Mouse (Mus musculus): ENCODE measurements around the gene Twist2. TPM values are rescaled to one million over a fixed set of nuclear protein-coding genes. Genes with fewer than 3 reads are reported as not detected.
A peak's percentile ranks its signal among the peaks of the same experiment; 100 is the strongest.

The Twist2 gene
- polyA plus RNA-seq (2016; fragmentation: Nextera tagmentation; extraction: Ambion mirVana) = 40.2 and 47.3 TPM in 2 replicates

DNA sequence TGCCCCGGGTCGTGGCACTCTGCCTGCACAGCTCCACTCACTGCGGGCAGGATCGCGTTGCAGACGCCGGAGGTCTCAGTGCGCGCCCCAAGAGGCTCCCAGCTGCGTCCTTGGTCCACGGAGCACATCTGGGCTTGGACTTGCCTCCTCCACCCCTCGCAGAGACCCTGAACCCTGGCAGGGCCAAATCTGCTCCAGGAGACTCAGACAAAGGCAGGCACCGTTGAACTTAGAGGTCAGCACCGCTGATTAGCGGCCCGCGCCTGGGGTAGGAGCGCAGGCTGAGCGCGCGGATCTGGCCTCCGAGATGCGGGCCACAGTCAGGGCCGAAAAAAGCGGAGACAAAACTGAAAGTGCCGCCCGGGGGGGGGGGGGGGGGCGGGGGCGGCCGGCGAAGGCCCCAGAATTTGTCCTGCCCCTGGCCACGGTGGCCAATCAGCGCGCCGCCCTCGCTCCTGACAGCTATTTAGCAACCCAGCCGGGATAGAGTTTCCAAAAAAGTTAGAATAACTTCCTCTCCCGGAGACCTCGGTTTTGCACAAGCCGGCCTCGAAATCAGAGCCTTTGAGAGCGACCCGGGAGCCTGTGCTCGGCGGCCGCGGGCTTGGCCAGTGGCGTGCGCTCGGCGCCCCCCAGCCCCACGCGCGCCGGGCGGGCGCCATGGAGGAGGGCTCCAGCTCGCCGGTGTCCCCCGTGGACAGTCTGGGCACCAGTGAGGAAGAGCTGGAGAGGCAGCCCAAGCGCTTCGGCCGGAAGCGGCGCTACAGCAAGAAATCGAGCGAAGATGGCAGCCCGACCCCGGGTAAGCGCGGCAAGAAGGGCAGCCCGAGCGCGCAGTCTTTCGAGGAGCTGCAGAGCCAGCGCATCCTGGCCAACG is at the start of gene Twist2:
Gene Twist2, plus strand, starts transcription at position 495 of the 877 bp plus-strand sequence.
- Histone ChIP-seq H3K9me3 (replicated peaks) (no peaks in the 10 kb centered on the region), H3K4me3 (peak within 1 kb of the TSS; percentile 80), H3K4me1 (peaks cover 67% of the 10 kb centered on the region), H3K27ac (peak within 1 kb of the TSS; percentile 94), H3K36me3 (peaks cover 7% of the 10 kb centered on the region; the same call in 1 of the 2 replicates), H3K27me3 (ENCODE audit: low read depth, poor library complexity, severe bottlenecking) (peaks cover 29% of the 10 kb centered on the region)
- WGBS = under 1% methylated on average over 75 of the region's 77 CpGs
- DNase-seq (ENCODE audit: low spot score) = peak; percentile 90

DNA sequence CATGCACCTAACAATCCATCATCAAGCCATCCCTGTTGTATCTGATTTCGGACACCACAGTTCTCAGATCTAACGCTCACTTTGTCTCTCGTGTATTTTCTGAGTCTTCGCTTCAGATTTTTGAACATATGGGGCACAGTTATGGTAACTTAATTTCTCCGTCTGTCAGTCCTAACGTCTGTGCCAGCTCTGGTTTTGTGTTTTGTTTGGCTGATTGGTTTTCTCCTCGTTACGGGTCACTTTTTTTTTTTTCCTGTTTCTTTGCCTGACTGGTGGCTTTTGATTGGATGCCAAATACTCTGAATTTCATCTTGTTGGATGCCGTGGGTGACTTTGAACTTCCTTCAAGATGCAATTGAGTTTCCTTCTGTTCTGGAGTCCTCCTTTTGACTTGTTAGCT is 48.3 kb upstream of the Twist2 start:
- no peak for DNase-seq (ENCODE audit: low spot score)
- WGBS = 85% methylated on average over 9 of the region's 9 CpGs
- Histone ChIP-seq H3K27ac (0 out of 2 replicates have a peak overlapping the region, but pooled peaks have one; percentile 37), H3K4me1 (peaks cover 50% of the 10 kb centered on the region), H3K9me3 (replicated peaks) (no peaks in the 10 kb centered on the region), H3K27me3 (ENCODE audit: low read depth, poor library complexity, severe bottlenecking) (no peaks in the 10 kb centered on the region; the same call in 1 of the 2 replicates), H3K4me3 (no peak overlapping the region), H3K36me3 (no peaks in the 10 kb centered on the region)

DNA sequence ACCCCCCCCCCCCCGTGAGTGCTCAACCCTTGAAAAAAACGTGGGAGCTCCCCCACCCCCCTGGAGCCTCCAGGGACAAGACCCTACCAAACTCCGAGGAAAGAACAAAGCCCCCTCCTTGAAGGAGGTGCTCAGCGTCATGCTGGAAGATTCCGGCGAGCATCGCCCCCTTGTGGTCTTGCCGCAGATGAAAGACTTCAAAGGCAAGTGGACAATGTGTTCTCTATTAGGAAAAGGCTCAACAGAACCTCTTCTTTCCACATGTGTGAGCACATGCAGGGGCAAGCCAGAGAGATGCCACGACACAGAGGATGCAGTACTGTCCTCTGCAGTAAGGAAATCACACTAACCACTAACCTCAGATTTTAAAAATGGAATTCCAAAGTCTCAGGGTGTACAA is 46.2 kb upstream of the Twist2 start:
- H3K36me3 ChIP-seq = no peaks in the 10 kb centered on the region
- DNase-seq (ENCODE audit: low spot score) = peak; percentile 90
- H3K27me3 ChIP-seq (ENCODE audit: low read depth, poor library complexity, severe bottlenecking) = no peaks in the 10 kb centered on the region; the same call in 1 of the 2 replicates
- WGBS = under 1% methylated on average over 9 of the region's 9 CpGs
- H3K4me3 ChIP-seq = peak overlapping the region; percentile 27
- H3K9me3 ChIP-seq (replicated peaks) = no peaks in the 10 kb centered on the region
- peaks cover 64% of the 10 kb centered on the region for H3K4me1 ChIP-seq
- H3K27ac ChIP-seq = peak overlapping the region; percentile 86

DNA sequence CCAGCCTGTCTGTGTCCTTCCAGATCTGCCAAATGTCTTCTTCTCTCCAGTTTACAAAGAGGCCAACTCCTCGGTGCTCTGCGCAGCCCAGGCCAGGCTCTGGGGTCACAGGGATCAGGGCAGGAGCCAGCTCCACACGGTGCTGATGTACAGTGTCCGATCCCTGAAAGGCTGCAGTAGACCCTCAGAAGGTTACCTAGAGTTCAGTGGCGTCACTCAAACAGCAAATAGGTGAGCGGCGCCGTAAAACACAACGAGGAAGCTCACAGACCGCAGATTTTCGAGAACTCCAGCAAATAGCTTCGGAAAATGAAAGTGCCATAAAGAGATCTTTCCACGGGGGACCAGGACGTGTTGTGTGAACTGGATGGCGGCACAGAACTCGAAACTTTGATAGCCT is 44.0 kb upstream of the Twist2 start:
- 13% methylated on average over 16 of the region's 16 CpGs for WGBS
- H3K4me1 ChIP-seq = peaks cover 77% of the 10 kb centered on the region
- H3K27me3 ChIP-seq (ENCODE audit: low read depth, poor library complexity, severe bottlenecking) = no peaks in the 10 kb centered on the region; the same call in 1 of the 2 replicates
- H3K4me3 ChIP-seq = peak overlapping the region; percentile 24; the same call in 1 of the 2 replicates
- no peaks in the 10 kb centered on the region for H3K36me3 ChIP-seq
- H3K27ac ChIP-seq = peak overlapping the region; percentile 76
- H3K9me3 ChIP-seq (replicated peaks) = no peaks in the 10 kb centered on the region
- peak; percentile 53 for DNase-seq (ENCODE audit: low spot score)

DNA sequence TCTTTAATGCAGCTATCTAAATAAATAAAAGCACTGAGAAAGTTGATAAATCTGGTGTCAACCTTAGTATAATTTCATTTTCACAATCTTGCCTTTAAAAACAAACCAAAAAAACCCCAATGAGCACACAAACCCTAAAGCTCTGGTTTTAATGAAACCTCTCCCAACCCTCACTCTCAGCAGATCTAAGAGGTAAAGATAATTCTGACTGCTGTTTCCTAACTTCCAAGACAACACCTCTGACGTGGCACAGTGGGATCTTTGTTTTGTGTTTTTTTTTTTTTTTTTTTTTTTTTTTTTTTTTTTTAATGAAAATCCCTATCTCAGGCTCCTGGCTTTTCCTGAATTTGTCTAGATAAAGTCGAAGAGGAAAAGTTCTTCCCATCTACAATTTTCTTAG is 43.1 kb upstream of the Twist2 start:
- Histone ChIP-seq H3K9me3 (replicated peaks) (no peaks in the 10 kb centered on the region), H3K36me3 (no peaks in the 10 kb centered on the region), H3K4me1 (peaks cover 84% of the 10 kb centered on the region), H3K4me3 (no peak overlapping the region), H3K27me3 (ENCODE audit: low read depth, poor library complexity, severe bottlenecking) (no peaks in the 10 kb centered on the region; the same call in 1 of the 2 replicates), H3K27ac (peak overlapping the region; percentile 69; the same call in 1 of the 2 replicates)
- 38% methylated on average over 2 of the region's 2 CpGs for WGBS
- DNase-seq (ENCODE audit: low spot score) = no peak

DNA sequence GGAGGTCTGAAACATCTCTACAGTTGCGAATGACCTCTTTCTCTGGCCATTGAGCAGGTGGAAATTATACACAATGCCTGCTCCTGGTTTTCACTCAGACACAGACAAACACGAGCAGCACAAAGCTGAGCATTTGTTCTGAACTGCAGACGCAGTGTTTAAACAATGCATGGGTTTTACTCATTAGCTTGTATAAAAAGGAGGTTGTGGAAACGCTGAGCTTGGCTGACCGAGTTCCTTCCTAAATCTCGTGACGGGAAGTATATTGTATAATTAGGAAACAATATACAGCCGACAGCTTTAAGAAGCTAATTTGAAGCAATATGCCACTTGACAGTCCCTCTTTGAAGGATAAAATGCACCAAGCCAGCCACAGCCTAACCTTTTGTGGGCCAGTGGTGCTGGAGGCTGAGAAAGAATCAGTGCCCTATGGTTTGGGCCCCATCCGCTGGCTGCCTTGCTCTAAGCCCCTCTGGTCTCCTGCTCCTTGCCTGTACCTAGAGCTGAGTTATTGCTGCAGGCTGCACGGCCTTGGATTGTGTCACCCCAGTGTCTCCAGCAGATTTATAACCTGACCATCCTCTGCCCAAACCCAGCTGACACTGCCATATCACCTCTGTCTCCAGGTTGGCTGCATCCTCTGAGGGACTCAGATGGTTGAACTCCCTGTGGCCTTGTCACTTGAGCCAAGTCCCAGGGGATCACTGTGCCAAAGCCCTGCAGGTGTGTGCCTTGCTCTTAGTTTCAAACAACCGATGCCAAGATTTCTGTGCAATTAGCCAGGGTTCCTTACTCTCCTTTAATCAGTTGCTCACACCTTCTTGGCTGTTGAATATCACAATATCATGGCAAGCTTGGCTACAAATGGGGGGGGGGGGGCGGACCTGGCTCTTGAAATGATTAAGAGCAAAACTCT is 42.4 kb upstream of the Twist2 start:
- Histone ChIP-seq H3K4me3 (no peak overlapping the region), H3K4me1 (peaks cover 86% of the 10 kb centered on the region), H3K27ac (peak overlapping the region; percentile 69), H3K27me3 (ENCODE audit: low read depth, poor library complexity, severe bottlenecking) (no peaks in the 10 kb centered on the region), H3K9me3 (replicated peaks) (no peaks in the 10 kb centered on the region), H3K36me3 (no peaks in the 10 kb centered on the region)
- DNase-seq (ENCODE audit: low spot score) = no peak
- 32% methylated on average over 12 of the region's 12 CpGs for WGBS

DNA sequence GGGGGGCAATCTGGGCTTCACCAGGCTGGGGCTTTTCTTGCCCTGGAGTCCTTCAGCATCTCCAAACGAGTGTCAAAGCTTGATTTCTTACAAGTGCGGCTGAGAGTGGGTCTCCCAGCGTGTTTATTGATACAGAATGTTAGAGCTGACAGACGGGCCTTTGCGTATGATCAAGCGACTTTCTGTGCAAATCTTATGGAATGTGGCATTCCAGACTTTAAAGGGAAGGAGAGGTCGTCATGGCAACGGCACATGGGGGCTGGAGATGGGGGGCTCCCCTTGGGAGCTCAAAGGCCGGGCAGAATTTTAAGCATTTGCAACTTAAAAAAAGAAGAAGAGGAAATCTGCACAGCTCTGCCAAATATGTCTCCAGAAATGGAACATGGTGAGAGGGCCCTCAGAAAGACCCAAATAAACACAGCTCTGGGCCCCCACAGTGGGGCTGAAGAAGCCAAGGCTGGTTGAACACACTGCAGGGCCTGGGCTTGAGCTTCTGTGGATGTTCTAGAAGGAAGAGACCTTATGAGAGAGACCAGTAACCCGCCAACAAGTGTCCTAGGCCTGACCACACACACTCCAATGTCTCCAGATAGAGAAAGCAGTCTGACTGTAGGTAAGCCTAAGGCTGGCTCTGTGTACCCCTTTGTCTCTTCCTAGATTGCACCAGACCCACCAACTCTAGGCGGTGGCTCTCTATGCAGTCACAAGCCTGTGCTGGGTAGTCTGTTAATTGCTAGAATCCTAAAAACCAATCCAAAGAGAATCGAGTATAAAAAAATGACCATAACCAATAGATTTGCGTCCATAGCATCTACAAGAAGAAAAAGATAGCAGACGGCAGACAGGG is 40.9 kb upstream of the Twist2 start:
- Histone ChIP-seq H3K27ac (peak overlapping the region; percentile 84), H3K4me3 (0 out of 2 replicates have a peak overlapping the region, but pooled peaks have one; percentile 8), H3K27me3 (ENCODE audit: low read depth, poor library complexity, severe bottlenecking) (no peaks in the 10 kb centered on the region), H3K4me1 (peaks cover 77% of the 10 kb centered on the region), H3K36me3 (no peaks in the 10 kb centered on the region), H3K9me3 (replicated peaks) (no peaks in the 10 kb centered on the region)
- peak; percentile 55 for DNase-seq (ENCODE audit: low spot score)
- 49% methylated on average over 14 of the region's 14 CpGs for WGBS

DNA sequence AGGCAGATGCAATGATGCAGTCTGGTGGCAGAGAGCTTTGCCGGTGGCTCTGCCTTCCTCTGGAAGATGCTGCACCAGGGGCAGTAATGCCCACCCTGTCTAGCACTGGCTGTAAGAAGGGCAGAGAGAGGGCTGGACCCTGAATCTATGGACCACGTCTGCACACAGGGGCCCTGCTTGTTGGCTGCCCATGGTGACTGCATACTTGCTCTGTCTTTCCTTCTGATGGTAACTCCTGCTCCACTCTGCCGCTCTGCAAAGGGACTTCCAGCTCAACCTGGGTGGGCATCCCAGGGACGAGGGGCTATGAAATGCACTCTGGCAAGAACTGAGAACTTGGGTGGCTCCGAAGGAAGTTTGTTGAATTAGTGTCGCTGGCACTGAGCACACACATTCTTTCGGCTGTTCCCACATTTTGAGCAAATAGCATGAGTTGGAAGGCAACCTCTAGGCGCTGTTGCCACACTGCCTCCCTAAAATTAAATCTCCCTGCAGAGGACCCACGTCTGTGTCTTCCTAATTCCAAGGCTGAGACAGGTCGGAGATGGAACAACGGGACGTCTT is 38.7 kb upstream of the Twist2 start:
- H3K4me1 ChIP-seq = peaks cover 56% of the 10 kb centered on the region
- H3K27me3 ChIP-seq (ENCODE audit: low read depth, poor library complexity, severe bottlenecking) = no peaks in the 10 kb centered on the region
- WGBS = 74% methylated on average over 12 of the region's 12 CpGs
- H3K9me3 ChIP-seq (replicated peaks) = no peaks in the 10 kb centered on the region
- no peaks in the 10 kb centered on the region for H3K36me3 ChIP-seq
- no peak for DNase-seq (ENCODE audit: low spot score)
- peak overlapping the region; percentile 77 for H3K27ac ChIP-seq
- no peak overlapping the region for H3K4me3 ChIP-seq

DNA sequence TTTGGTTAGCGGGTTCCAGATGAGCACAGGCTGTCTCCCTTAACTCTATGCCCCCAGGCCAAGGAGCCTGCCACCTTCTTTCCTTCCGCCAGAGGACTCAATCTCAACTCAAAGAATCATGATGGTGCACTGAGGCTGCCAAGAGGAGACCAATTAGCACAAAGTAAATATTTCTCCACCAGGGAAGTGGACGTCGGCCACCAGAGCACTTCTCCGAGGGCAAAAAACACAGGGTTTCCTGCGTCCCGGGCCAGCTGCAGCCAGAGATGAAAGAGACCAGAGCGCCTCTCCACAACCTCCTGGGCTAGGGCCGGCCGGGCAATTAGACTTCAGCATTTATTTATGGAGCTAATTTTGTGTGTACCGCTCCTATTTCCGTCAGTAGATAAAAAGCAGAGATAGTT is 31.0 kb upstream of the Twist2 start:
- Histone ChIP-seq H3K36me3 (no peaks in the 10 kb centered on the region), H3K27me3 (ENCODE audit: low read depth, poor library complexity, severe bottlenecking) (peaks cover 4% of the 10 kb centered on the region; the same call in 1 of the 2 replicates), H3K9me3 (replicated peaks) (no peaks in the 10 kb centered on the region), H3K4me1 (peaks cover 41% of the 10 kb centered on the region), H3K4me3 (peak overlapping the region; percentile 42), H3K27ac (peak overlapping the region; percentile 83)
- DNase-seq (ENCODE audit: low spot score) = peak; percentile 77
- 3% methylated on average over 12 of the region's 12 CpGs for WGBS

DNA sequence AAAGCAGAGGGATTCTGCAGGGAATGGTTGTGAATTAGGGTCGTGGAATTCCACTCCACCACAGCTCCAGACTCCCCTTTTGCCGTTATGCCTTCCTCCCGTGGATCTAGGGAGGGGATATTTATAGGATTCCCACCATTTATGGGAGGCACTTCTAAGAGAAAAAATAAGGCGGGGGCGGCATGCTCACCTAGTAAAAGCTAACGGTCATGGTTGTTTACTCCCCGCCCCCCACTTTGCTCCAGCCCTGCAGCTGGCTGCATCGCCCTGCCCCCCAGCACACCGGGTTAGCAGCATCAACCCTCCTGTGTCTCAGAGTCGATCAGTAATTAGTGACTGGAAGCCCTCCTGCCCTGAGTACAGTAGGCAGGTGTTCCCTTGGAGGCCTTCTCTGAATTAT is 30.6 kb upstream of the Twist2 start:
- DNase-seq (ENCODE audit: low spot score) = peak; percentile 61
- Histone ChIP-seq H3K36me3 (no peaks in the 10 kb centered on the region), H3K9me3 (replicated peaks) (no peaks in the 10 kb centered on the region), H3K27me3 (ENCODE audit: low read depth, poor library complexity, severe bottlenecking) (peaks cover 4% of the 10 kb centered on the region; the same call in 1 of the 2 replicates), H3K4me3 (peak overlapping the region; percentile 42), H3K4me1 (peaks cover 43% of the 10 kb centered on the region), H3K27ac (peak overlapping the region; percentile 83)
- WGBS = 5% methylated on average over 10 of the region's 10 CpGs

DNA sequence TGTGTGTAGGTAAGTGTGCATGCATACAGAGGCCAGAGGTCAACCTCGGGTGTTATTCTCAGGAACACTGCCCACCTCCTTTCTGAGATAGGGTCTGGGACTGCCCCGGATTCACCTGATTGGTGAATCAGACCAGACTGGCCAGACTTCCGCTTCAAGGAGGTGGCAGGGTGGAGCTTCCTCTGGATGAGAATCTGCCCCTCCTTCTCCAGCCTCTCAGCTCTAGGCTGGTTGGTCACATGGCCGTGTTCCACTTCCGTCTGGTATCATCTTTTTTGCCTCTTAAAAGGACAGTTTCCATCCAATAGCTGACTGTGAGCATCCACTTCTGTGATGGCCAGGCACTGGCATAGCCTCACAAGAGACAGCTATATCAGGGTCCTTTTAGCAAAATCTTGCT is 24.3 kb upstream of the Twist2 start:
- Histone ChIP-seq H3K4me1 (peaks cover 11% of the 10 kb centered on the region), H3K27me3 (ENCODE audit: low read depth, poor library complexity, severe bottlenecking) (peaks cover 4% of the 10 kb centered on the region; the same call in 1 of the 2 replicates), H3K4me3 (no peak overlapping the region), H3K9me3 (replicated peaks) (no peaks in the 10 kb centered on the region), H3K27ac (no peak overlapping the region), H3K36me3 (no peaks in the 10 kb centered on the region)
- 75% methylated on average over 5 of the region's 5 CpGs for WGBS
- no peak for DNase-seq (ENCODE audit: low spot score)

Measured in limb, embryonic 10.5 days (tissue).